Mouse (Mus musculus) left cerebral cortex, adult 18-20 months (tissue): ENCODE measurements around the gene Ankrd13b. TPM values are rescaled to one million over a fixed set of nuclear protein-coding genes. Genes with fewer than 3 reads are reported as not detected.
A peak's percentile ranks its signal among the peaks of the same experiment; 100 is the strongest.

Experiments
- DNase-seq, 2 experiments: peaks; one replicate each; pipeline ENCODE4 v3.0.0; 2021 to 2022; ENCODE audit warnings: low spot score in 2 of 2, mixed read lengths in 1 of 2
- total RNA-seq, 2 experiments: library from RNA; stranded (reverse); gene quantifications; 2 replicates each; pipeline ENCODE4 v1.2.3; 2021

Gene Ankrd13b
- total RNA-seq, 2 experiments from 2014 or later = 80.5 to 82.5 TPM

- no peak for DNase-seq
Observed at GRCm38 (mm10) chr11:77463786-77464185, 25.7 kb downstream of the Ankrd13b start.

GRCm38 (mm10) chr11:77463101-77463445 is 26.4 kb downstream of the Ankrd13b start:
- DNase-seq = no peak

GRCm38 (mm10) chr11:77462283-77463100 is 27.0 kb downstream of the Ankrd13b start, which contains the start of gene Coro6:
Gene Coro6, plus strand, starts transcription at chr11:77462411.
- DNase-seq = peak; percentile 53 to 58

GRCm38 (mm10) chr11:77461856-77462255 is 27.6 kb downstream of the Ankrd13b start:
- no peak for DNase-seq

- DNase-seq = no peak
Observed at GRCm38 (mm10) chr11:77456866-77457265, 32.6 kb downstream of the Ankrd13b start.

- no peak for DNase-seq
Observed at GRCm38 (mm10) chr11:77455770-77456510, 33.5 kb downstream of the Ankrd13b start.

- no peak for DNase-seq
Observed at GRCm38 (mm10) chr11:77453388-77453787, 36.1 kb downstream of the Ankrd13b start.

- no peak for DNase-seq
Observed at GRCm38 (mm10) chr11:77451670-77452069, 37.8 kb downstream of the Ankrd13b start.

- DNase-seq = no peak
Observed at GRCm38 (mm10) chr11:77449224-77449623, 40.3 kb downstream of the Ankrd13b start.

- no peak for DNase-seq
Observed at GRCm38 (mm10) chr11:77446628-77447041, 42.8 kb downstream of the Ankrd13b start.

GRCm38 (mm10) chr11:77444939-77445338 is 44.5 kb downstream of the Ankrd13b start:
- DNase-seq = no peak

- DNase-seq = no peak
Observed at GRCm38 (mm10) chr11:77442186-77443170, 47.0 kb downstream of the Ankrd13b start.

- DNase-seq = no peak
Observed at GRCm38 (mm10) chr11:77441020-77441419, 48.5 kb downstream of the Ankrd13b start.

- DNase-seq = no peak
Observed at GRCm38 (mm10) chr11:77440081-77440480, 49.4 kb downstream of the Ankrd13b start.

- no peak for DNase-seq
Observed at GRCm38 (mm10) chr11:77437026-77437425, 52.5 kb downstream of the Ankrd13b start.

GRCm38 (mm10) chr11:77428446-77428845 is 61.0 kb downstream of the Ankrd13b start:
- no peak for DNase-seq

GRCm38 (mm10) chr11:77423175-77423859 is 66.2 kb downstream of the Ankrd13b start:
- no peak for DNase-seq
